Mouse (Mus musculus): ENCODE measurements around the gene Apom. TPM values are rescaled to one million over a fixed set of nuclear protein-coding genes. Genes with fewer than 3 reads are reported as not detected.
A peak's percentile ranks its signal among the peaks of the same experiment; 100 is the strongest.
"Not testable (repeated sequence)": the region's sequence is repeated elsewhere in the genome, so short reads cannot be mapped to it uniquely, and the experiment has no call there.

Apom gene
- polyA plus RNA-seq, 1 experiment from 2014 or later, result 0.88 TPM

DNA sequence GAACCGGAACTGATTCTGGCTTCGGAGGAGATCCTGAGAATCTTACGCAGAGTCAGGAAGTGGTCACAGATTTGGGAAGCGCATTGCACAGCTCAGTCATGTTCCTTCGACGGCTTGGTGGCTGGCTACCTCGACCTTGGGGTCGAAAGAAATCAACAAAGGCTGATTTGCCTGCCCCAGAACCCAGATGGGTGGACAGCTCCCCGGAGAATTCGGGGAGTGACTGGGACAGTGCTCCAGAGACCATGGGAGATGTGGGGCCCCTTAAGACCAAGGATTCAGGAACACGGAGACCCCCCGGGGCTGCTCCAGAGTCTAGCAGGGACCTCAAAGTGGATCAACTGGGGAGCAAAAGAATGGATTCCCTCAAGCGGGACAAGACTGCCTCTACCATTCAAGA lies 4.8 kb downstream of the Apom start:
- H3K27me3 ChIP-seq (ENCODE audit: control insufficient read depth, insufficient read depth, low read length), result no peaks in the 10 kb centered on the region
- H3K9ac ChIP-seq (ENCODE audit: low read length), result peak overlapping the region; percentile 84
- no peaks in the 10 kb centered on the region for H3K36me3 ChIP-seq (ENCODE audit: control insufficient read depth, insufficient read depth, low read length)
- no peaks in the 10 kb centered on the region for H3K9me3 ChIP-seq (ENCODE audit: control insufficient read depth, low read length)
- ATAC-seq (replicated peaks; ENCODE audit: low FRiP score) (no peak), DNase-seq (ENCODE audit: low spot score) (no peak)
- H3K27ac ChIP-seq (ENCODE audit: low read depth, low read length), result no peak overlapping the region
- WGBS, result 73% methylated on average over 13 of the region's 13 CpGs
- H3K4me2 ChIP-seq (ENCODE audit: low read depth, low read length, severe bottlenecking), result peak overlapping the region; percentile 83
- H3K4me1 ChIP-seq (replicated peaks; ENCODE audit: control insufficient read depth, insufficient read depth, low read length), result peaks cover 10% of the 10 kb centered on the region; the same call in 1 of the 2 replicates
- peak overlapping the region; percentile 65 for H3K4me3 ChIP-seq (ENCODE audit: low read depth, low read length)

DNA sequence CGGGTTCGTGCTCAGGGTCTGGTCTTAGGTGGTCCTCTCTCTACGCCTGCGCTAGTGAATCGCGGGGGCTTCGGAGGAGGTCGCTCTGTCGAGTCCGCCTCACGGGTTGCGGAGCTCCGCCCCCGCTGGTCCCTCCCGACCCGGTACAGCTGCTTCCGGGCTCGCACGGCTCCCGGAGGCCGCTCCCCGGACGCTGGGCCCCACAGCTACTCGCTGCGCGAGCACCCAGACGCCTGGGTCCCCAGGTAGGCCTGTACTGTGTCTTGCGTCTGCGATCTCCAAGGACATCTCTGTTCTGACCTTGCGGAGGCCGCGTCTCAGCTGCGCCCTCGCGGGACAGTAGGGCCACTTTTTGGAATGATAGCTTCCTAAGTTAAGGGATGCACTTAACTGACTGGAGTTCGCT lies 5.6 kb downstream of the Apom start, which contains the start of gene D17H6S53E:
D17H6S53E (plus strand) TSS at position 168 of the 406 bp plus-strand sequence.
- no peaks in the 10 kb centered on the region for H3K9me3 ChIP-seq (ENCODE audit: control insufficient read depth, low read length)
- peaks cover 11% of the 10 kb centered on the region; the same call in 1 of the 2 replicates for H3K4me1 ChIP-seq (replicated peaks; ENCODE audit: control insufficient read depth, insufficient read depth, low read length)
- under 1% methylated on average over 36 of the region's 36 CpGs for WGBS
- H3K27me3 ChIP-seq (ENCODE audit: control insufficient read depth, insufficient read depth, low read length), result no peaks in the 10 kb centered on the region
- H3K36me3 ChIP-seq (ENCODE audit: control insufficient read depth, insufficient read depth, low read length), result no peaks in the 10 kb centered on the region
- ATAC-seq (replicated peaks; ENCODE audit: low FRiP score) (peak; percentile 25; the same call in 1 of the 2 replicates), DNase-seq (ENCODE audit: low spot score) (peak; percentile 83)
- peak within 1 kb of the TSS; percentile 65 for H3K4me3 ChIP-seq (ENCODE audit: low read depth, low read length)
- H3K27ac ChIP-seq (ENCODE audit: low read depth, low read length), result 0 out of 2 replicates have a peak within 1 kb of the TSS, but pooled peaks have one; percentile 37
- peak within 1 kb of the TSS; percentile 84 for H3K9ac ChIP-seq (ENCODE audit: low read length)
- peak within 1 kb of the TSS; percentile 83 for H3K4me2 ChIP-seq (ENCODE audit: low read depth, low read length, severe bottlenecking)

DNA sequence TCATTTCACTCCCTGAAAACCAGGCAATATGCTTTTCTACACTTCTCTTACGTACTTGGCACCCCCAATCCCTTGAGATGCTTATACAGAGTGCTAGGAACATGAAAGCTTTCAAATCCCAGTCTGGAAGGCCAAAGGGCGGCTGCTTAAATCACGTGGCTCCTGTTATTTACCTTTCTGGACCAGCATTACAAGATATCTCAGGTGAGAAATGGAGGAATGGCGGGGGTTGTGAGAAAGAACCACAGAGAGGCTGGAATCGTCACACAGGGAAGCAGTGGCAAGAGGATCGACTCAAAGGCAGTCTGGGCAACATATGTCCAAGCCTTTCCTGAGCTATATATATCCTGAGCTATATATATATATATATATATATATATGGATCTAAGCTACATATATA lies 6.3 kb downstream of the Apom start:
- Histone ChIP-seq H3K36me3 (ENCODE audit: control insufficient read depth, insufficient read depth, low read length) (no peaks in the 10 kb centered on the region), H3K9ac (ENCODE audit: low read length) (peak overlapping the region; percentile 84; the same call in 1 of the 2 replicates), H3K9me3 (ENCODE audit: control insufficient read depth, low read length) (no peaks in the 10 kb centered on the region), H3K27ac (ENCODE audit: low read depth, low read length) (0 out of 2 replicates have a peak overlapping the region, but pooled peaks have one; percentile 37), H3K4me1 (replicated peaks; ENCODE audit: control insufficient read depth, insufficient read depth, low read length) (peaks cover 11% of the 10 kb centered on the region; the same call in 1 of the 2 replicates), H3K4me2 (ENCODE audit: low read depth, low read length, severe bottlenecking) (peak overlapping the region; percentile 83), H3K4me3 (ENCODE audit: low read depth, low read length) (peak overlapping the region; percentile 65), H3K27me3 (ENCODE audit: control insufficient read depth, insufficient read depth, low read length) (no peaks in the 10 kb centered on the region)
- 36% methylated on average over 6 of the region's 6 CpGs for WGBS
- no peak for ATAC-seq (replicated peaks; ENCODE audit: low FRiP score)
- DNase-seq (ENCODE audit: low spot score), result no peak

DNA sequence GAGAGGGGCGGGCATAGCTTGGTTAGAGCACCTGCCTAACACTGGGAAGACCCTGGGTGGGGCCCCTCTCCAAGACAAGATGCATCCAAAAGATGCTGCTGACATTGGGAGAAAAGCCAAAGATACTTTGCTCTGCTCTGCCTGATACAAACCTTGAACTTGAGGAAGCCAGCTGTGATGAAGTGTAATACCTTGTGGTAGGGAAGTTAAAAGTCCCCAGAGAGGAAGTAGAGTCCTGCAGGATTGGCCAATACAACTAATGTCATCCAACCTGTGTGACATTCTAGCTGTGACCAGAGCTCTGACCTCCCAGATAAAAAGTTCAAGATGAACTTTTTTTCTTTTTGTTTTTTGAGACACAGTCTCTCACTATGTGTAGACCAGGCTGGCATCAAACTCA lies 6.8 kb downstream of the Apom start:
- Histone ChIP-seq H3K9ac (ENCODE audit: low read length) (no peak overlapping the region), H3K4me2 (ENCODE audit: low read depth, low read length, severe bottlenecking) (no peak overlapping the region), H3K36me3 (ENCODE audit: control insufficient read depth, insufficient read depth, low read length) (no peaks in the 10 kb centered on the region), H3K9me3 (ENCODE audit: control insufficient read depth, low read length) (no peaks in the 10 kb centered on the region), H3K27me3 (ENCODE audit: control insufficient read depth, insufficient read depth, low read length) (no peaks in the 10 kb centered on the region), H3K4me3 (ENCODE audit: low read depth, low read length) (no peak overlapping the region), H3K27ac (ENCODE audit: low read depth, low read length) (no peak overlapping the region), H3K4me1 (replicated peaks; ENCODE audit: control insufficient read depth, insufficient read depth, low read length) (peaks cover 14% of the 10 kb centered on the region; the same call in 1 of the 2 replicates)
- WGBS, result 89% methylated on average over 1 of the region's 1 CpGs
- DNase-seq (ENCODE audit: low spot score), result no peak
- ATAC-seq (replicated peaks; ENCODE audit: low FRiP score), result no peak

DNA sequence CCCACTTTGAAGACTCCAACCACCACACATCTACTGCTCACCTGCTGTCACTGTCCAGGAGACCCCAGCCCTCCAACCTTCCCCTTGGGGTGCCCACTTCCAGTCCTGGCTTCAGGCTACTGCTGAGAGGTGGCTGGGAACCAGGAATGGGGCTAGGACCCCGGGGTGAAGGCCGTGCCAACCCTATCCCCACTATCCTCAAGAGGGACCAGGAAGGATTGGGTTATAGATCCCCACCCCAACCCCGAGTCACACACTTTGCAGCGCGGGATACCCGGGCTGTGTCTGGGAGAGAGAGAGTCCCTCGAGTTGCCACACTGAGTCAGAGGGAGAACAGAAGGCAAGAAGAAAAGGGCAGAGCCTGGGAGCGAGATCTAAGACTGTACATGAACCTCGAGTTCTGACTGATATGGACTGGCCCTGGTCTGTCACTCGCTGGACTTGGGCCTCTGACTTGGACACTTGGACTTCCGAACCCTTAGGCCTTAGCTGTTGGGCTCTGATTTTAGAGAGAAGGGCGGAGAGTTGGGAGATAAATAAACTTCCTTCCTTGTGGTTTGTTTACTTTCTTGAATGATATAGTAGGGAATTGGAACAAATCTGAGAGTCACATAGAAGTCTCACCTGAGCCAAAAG lies 7.5 kb downstream of the Apom start:
- not testable (repeated sequence) for H3K4me3 ChIP-seq (ENCODE audit: low read depth, low read length); H3K4me2 ChIP-seq (ENCODE audit: low read depth, low read length, severe bottlenecking); H3K27ac ChIP-seq (ENCODE audit: low read depth, low read length); H3K36me3 ChIP-seq (ENCODE audit: control insufficient read depth, insufficient read depth, low read length); ATAC-seq (replicated peaks; ENCODE audit: low FRiP score); H3K9me3 ChIP-seq (ENCODE audit: control insufficient read depth, low read length); H3K9ac ChIP-seq (ENCODE audit: low read length); H3K27me3 ChIP-seq (ENCODE audit: control insufficient read depth, insufficient read depth, low read length); DNase-seq (ENCODE audit: low spot score)
- H3K4me1 ChIP-seq (replicated peaks; ENCODE audit: control insufficient read depth, insufficient read depth, low read length), result peaks cover 15% of the 10 kb centered on the region; the same call in 1 of the 2 replicates
- WGBS, result 92% methylated on average over 12 of the region's 12 CpGs

DNA sequence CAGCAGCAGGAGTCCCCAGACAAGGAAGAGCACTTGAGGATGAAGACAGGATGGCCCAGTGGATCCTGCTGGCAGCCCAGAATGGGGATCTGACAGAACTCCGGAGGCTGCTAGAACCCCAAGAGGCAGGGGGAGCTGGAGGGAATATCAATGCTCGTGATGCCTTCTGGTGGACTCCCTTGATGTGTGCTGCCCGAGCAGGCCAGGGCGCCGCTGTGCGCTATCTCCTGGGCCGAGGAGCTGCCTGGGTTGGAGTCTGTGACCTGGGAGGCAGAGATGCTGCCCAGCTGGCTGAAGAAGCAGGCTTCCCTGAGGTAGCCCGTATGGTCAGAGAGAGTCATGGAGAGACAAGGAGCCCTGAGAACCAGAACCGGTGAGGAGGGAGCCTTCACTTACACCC lies 8.6 kb downstream of the Apom start:
- not testable (repeated sequence) for H3K9ac ChIP-seq (ENCODE audit: low read length); H3K36me3 ChIP-seq (ENCODE audit: control insufficient read depth, insufficient read depth, low read length); DNase-seq (ENCODE audit: low spot score); H3K4me3 ChIP-seq (ENCODE audit: low read depth, low read length); H3K4me2 ChIP-seq (ENCODE audit: low read depth, low read length, severe bottlenecking); H3K27ac ChIP-seq (ENCODE audit: low read depth, low read length); H3K27me3 ChIP-seq (ENCODE audit: control insufficient read depth, insufficient read depth, low read length); ATAC-seq (replicated peaks; ENCODE audit: low FRiP score); H3K9me3 ChIP-seq (ENCODE audit: control insufficient read depth, low read length)
- H3K4me1 ChIP-seq (replicated peaks; ENCODE audit: control insufficient read depth, insufficient read depth, low read length), result peaks cover 15% of the 10 kb centered on the region; the same call in 1 of the 2 replicates
- WGBS, result 89% methylated on average over 9 of the region's 9 CpGs

DNA sequence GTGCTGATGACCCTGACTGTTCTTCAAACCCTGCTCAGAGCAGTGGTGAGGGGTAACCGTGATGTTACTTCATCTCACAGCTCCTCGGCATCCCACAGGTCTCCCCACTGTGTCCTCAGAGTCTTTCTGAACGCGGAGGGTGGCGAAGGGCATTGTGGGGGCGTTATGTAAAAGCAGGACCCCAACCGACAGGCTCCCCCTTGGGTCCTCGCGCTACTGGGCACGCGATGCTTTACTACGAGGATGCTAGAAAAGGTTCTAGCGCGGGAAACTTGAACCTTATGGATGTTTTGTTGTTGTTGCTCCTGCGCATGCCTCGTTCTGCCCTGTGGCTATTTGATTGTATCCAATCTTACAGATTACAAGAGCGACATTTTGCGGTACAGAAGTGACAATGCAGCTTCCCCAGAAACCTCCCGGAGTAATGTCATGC lies 10.0 kb downstream of the Apom start, which contains the start of gene Csnk2b:
Csnk2b (minus strand) TSS at position 183 of the 433 bp plus-strand sequence.
- Histone ChIP-seq H3K9me3 (ENCODE audit: control insufficient read depth, low read length) (no peaks in the 10 kb centered on the region), H3K4me2 (ENCODE audit: low read depth, low read length, severe bottlenecking) (peak within 1 kb of the TSS; percentile 98), H3K36me3 (ENCODE audit: control insufficient read depth, insufficient read depth, low read length) (peaks cover 9% of the 10 kb centered on the region; the same call in 1 of the 2 replicates), H3K27me3 (ENCODE audit: control insufficient read depth, insufficient read depth, low read length) (no peaks in the 10 kb centered on the region), H3K4me3 (ENCODE audit: low read depth, low read length) (peak within 1 kb of the TSS; percentile 81), H3K4me1 (replicated peaks; ENCODE audit: control insufficient read depth, insufficient read depth, low read length) (peaks cover 13% of the 10 kb centered on the region; the same call in 1 of the 2 replicates), H3K9ac (ENCODE audit: low read length) (peak within 1 kb of the TSS; percentile 88), H3K27ac (ENCODE audit: low read depth, low read length) (peak within 1 kb of the TSS; percentile 90)
- DNase-seq (ENCODE audit: low spot score), result peak; percentile 69
- WGBS, result under 1% methylated on average over 19 of the region's 19 CpGs
- no peak for ATAC-seq (replicated peaks; ENCODE audit: low FRiP score)

DNA sequence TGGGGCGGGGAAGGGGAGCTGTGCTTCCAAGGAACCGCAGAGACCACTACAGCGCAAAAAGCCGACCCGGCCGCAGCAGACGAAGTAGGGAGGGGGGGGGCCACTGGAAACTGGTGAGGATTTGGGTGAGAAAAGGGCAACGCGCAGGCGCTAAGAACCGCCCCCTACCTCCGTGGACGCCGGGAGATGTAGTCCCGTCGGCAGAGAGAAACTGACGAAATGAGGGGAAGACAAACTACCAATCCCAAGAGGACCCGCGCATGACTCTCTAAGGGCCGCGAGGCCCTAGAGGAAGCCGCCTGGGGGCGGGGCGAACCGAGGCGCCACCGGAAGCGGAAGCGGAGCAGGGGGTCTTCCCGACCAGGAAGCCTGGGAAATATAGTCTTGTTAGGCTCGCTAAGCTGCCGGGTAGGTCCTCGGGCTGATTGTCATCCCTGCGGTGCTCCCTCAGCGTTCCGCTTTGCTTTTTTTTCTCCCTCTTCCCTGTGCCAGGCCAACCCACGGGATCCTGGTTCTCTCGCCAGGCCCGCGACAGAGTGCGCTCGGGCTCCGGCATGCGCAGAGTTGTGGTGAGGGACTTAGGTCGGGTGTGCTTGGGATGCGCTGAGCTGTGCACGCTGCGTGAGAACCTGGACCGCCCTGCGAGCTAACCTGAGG lies 10.6 kb downstream of the Apom start, which contains the start of gene Gpank1:
Gpank1 (plus strand) TSS at position 313 of the 657 bp plus-strand sequence.
- no peaks in the 10 kb centered on the region for H3K9me3 ChIP-seq (ENCODE audit: control insufficient read depth, low read length)
- peak; percentile 98 for DNase-seq (ENCODE audit: low spot score)
- H3K4me2 ChIP-seq (ENCODE audit: low read depth, low read length, severe bottlenecking), result peak within 1 kb of the TSS; percentile 98
- H3K4me3 ChIP-seq (ENCODE audit: low read depth, low read length), result peak within 1 kb of the TSS; percentile 81
- H3K36me3 ChIP-seq (ENCODE audit: control insufficient read depth, insufficient read depth, low read length), result peaks cover 10% of the 10 kb centered on the region; the same call in 1 of the 2 replicates
- under 1% methylated on average over 50 of the region's 50 CpGs for whole genome bisulfite sequencing
- peak; percentile 92 for ATAC-seq (replicated peaks; ENCODE audit: low FRiP score)
- no peaks in the 10 kb centered on the region for H3K27me3 ChIP-seq (ENCODE audit: control insufficient read depth, insufficient read depth, low read length)
- H3K4me1 ChIP-seq (replicated peaks; ENCODE audit: control insufficient read depth, insufficient read depth, low read length), result peaks cover 8% of the 10 kb centered on the region; the same call in 1 of the 2 replicates
- H3K9ac ChIP-seq (ENCODE audit: low read length), result peak within 1 kb of the TSS; percentile 88
- peak within 1 kb of the TSS; percentile 90 for H3K27ac ChIP-seq (ENCODE audit: low read depth, low read length)

Measured in forebrain, embryonic 11.5 days (tissue).